Mouse (Mus musculus): Measurements from ENCODE around the gene Slc37a4.

GRCm38 (mm10) chr9:44435747-44436146 is 39.1 kb downstream of the Slc37a4 start:
- no peak for TF ChIP-seq CTCF (conservative IDR thresholded peaks at IDR 0.05 in 1 of 2, IDR thresholded peaks at IDR 0.05 in 1 of 2; ENCODE audit: low read depth in 2 of 2, low read length in 2 of 2)
- TF ChIP-seq USF2 (conservative IDR thresholded peaks at IDR 0.05; ENCODE audit: low read depth, low read length) = no peak
- no peak for TF ChIP-seq GABPA (IDR thresholded peaks at IDR 0.05; ENCODE audit: insufficient replicate concordance, low read depth, low read length)
- TF ChIP-seq POLR2A (IDR thresholded peaks at IDR 0.05; ENCODE audit: low read depth, low read length) = peak; percentile 37; the same call in 1 of the 2 replicates
- no peak for TF ChIP-seq USF1 (IDR thresholded peaks at IDR 0.05; ENCODE audit: low read depth, low read length)
